Mouse (Mus musculus) kidney, adult 2 months (tissue): Measurements from ENCODE around the gene Dennd5b.

ENCODE experiments used
- CTCF ChIP-seq: fragments of 200-500 bp; conservative IDR thresholded peaks from 2 replicates; pipeline ENCODE4 v1.5.1; 2011; ENCODE audit warnings: low read depth, mild to moderate bottlenecking, control low read depth, low read length, moderate library complexity, mixed read lengths; ENCODE audit not compliant: insufficient read depth, insufficient read length
- POLR2A ChIP-seq: fragments of 200-500 bp; IDR thresholded peaks from one replicate; pipeline ENCODE4 v1.6.1; 2011; ENCODE audit warnings: low read depth, low read length, control low read depth

- TF ChIP-seq CTCF (no peak), POLR2A (no peak)
Observed at GRCm38 (mm10) chr6:148994327-148994999, 107.0 kb downstream of the Dennd5b start.
